In the genomic region with DNA sequence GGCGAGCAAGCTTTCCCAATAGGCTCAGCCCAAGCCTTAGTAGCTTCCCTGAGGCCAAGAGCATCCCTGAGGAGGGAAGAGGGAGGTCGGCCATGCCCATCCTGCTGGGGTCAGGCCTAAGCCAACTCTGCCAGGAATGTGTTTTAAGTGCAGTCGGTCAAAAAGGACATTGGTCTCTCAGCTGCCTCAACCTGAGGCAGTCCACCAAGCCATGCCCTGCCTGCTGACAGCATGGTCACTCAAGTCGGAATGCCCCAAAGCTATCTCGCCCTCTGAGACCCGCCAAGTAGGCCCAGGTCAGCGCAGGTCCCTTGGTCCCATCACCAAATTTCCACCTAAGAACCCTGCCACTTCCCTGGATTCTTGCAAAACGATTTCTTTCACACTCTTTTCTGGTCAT, we compare ENCODE assay signal across 22 mouse cellular contexts. TPM values are rescaled to one million over a fixed set of nuclear protein-coding genes. Genes with fewer than 3 reads are reported as not detected.
DNase-seq lines count a peak whose midpoint lies in the region; ATAC-seq and TF ChIP-seq lines count a peak whose summit lies in the region.
"Had no signal": no experiment of that assay in that cellular context is flagged by ENCODE, and none has a peak within 500 bp of the region (broad histone marks: within the 10 kb centered on the region; RNA-seq: fewer than 3 reads in every experiment).

No protein-coding gene starts in this region.

- no peaks in the 10 kb centered on the region for H3K4me1 ChIP-seq in intestine, embryonic 14.5 days (replicated peaks; ENCODE audit: control insufficient read depth, insufficient read depth, low read length)
- H3K4me1 ChIP-seq in intestine, postnatal 0 days (replicated peaks; ENCODE audit: control insufficient read depth, insufficient read depth, low read length), result no peaks in the 10 kb centered on the region
- no peaks in the 10 kb centered on the region for H3K4me1 ChIP-seq in limb, embryonic 10.5 days
- H3K4me1 ChIP-seq: embryonic facial prominence, embryonic 12.5 days; forebrain, embryonic 13.5 days; forebrain, embryonic 15.5 days had no signal

- no peak overlapping the region for H3K9ac ChIP-seq in intestine, embryonic 14.5 days (ENCODE audit: low read length)
- H3K9ac ChIP-seq in intestine, postnatal 0 days (ENCODE audit: low read depth, low read length), result no peak overlapping the region
- H3K9ac ChIP-seq: embryonic facial prominence, embryonic 12.5 days; forebrain, embryonic 13.5 days; forebrain, embryonic 15.5 days had no signal

- no peak for ATAC-seq in intestine, embryonic 14.5 days (replicated peaks; ENCODE audit: low FRiP score, low TSS enrichment, low read depth)
- no peak for ATAC-seq in intestine, postnatal 0 days
- ATAC-seq: forebrain, embryonic 13.5 days; forebrain, embryonic 15.5 days had no signal

- TF ChIP-seq CTCF in intestine, postnatal 0 days (IDR thresholded peaks at IDR 0.05; ENCODE audit: low read depth), result no peak

- H3K36me3 ChIP-seq in intestine, embryonic 14.5 days (ENCODE audit: control insufficient read depth, insufficient read depth, low read length), result no peaks in the 10 kb centered on the region
- no peaks in the 10 kb centered on the region for H3K36me3 ChIP-seq in intestine, postnatal 0 days (ENCODE audit: control insufficient read depth, insufficient read depth)
- no peaks in the 10 kb centered on the region for H3K36me3 ChIP-seq in limb, embryonic 10.5 days
- H3K36me3 ChIP-seq: embryonic facial prominence, embryonic 12.5 days; forebrain, embryonic 15.5 days had no signal

- no peak overlapping the region for H3K4me2 ChIP-seq in intestine, embryonic 14.5 days (ENCODE audit: low read length)
- H3K4me2 ChIP-seq in intestine, postnatal 0 days (replicated peaks; ENCODE audit: low read depth), result no peak overlapping the region
- H3K4me2 ChIP-seq: embryonic facial prominence, embryonic 12.5 days; forebrain, embryonic 13.5 days; forebrain, embryonic 15.5 days had no signal

- no peaks in the 10 kb centered on the region for H3K9me3 ChIP-seq in intestine, embryonic 14.5 days (ENCODE audit: control insufficient read depth, low read length)
- no peaks in the 10 kb centered on the region for H3K9me3 ChIP-seq in intestine, postnatal 0 days (ENCODE audit: control insufficient read depth)
- no peaks in the 10 kb centered on the region for H3K9me3 ChIP-seq in limb, embryonic 10.5 days (replicated peaks)
- H3K9me3 ChIP-seq: embryonic facial prominence, embryonic 12.5 days; forebrain, embryonic 13.5 days; forebrain, embryonic 15.5 days had no signal

- 89% methylated on average over 8 of the region's 8 CpGs for WGBS in intestine, embryonic 14.5 days
- WGBS in intestine, postnatal 0 days, result 85% methylated on average over 8 of the region's 8 CpGs
- WGBS in limb, embryonic 10.5 days, result 89% methylated on average over 8 of the region's 8 CpGs

- H3K27me3 ChIP-seq in intestine, embryonic 14.5 days (replicated peaks; ENCODE audit: control insufficient read depth, insufficient read depth, low read length), result no peaks in the 10 kb centered on the region
- H3K27me3 ChIP-seq in intestine, postnatal 0 days (replicated peaks; ENCODE audit: control insufficient read depth, insufficient read depth, low read length), result no peaks in the 10 kb centered on the region
- 0 out of 2 replicates have a peak, but pooled peaks cover 5% of the 10 kb centered on the region for H3K27me3 ChIP-seq in limb, embryonic 10.5 days (ENCODE audit: low read depth, poor library complexity, severe bottlenecking)
- H3K27me3 ChIP-seq: embryonic facial prominence, embryonic 12.5 days; forebrain, embryonic 13.5 days; forebrain, embryonic 15.5 days had no signal

- peak; percentile 15 for DNase-seq in intestine, embryonic 14.5 days (ENCODE audit: low spot score)
- peak; percentile 10 to 53 for DNase-seq in spleen, postnatal 4 days (ENCODE audit: low spot score in 2 of 2)
- no peak for DNase-seq in spleen, postnatal 14 days (ENCODE audit: low spot score in 2 of 2)
- peak; percentile 18 for DNase-seq in limb, embryonic 10.5 days (ENCODE audit: low spot score)
- no peak for DNase-seq in testis, postnatal 14 days (ENCODE audit: low spot score)
- DNase-seq in right cerebral cortex, postnatal 36 days (ENCODE audit: low spot score in 2 of 2), result no peak
- DNase-seq: adrenal gland, adult 2 months; adrenal gland, postnatal 10 days; adrenal gland, postnatal 25 days; cerebellum, adult 11 months; cerebellum, adult 18-20 months; cerebellum, adult 8-10 months; cerebellum, adult 9-11 months; cerebellum, postnatal 14 days; cerebellum, postnatal 36 days; embryo, embryonic 11 days had no signal

- H3K4me3 ChIP-seq in intestine, embryonic 14.5 days (ENCODE audit: low read depth, low read length), result no peak overlapping the region
- no peak overlapping the region for H3K4me3 ChIP-seq in intestine, postnatal 0 days (ENCODE audit: low read depth, low read length)
- H3K4me3 ChIP-seq in limb, embryonic 10.5 days, result no peak overlapping the region
- H3K4me3 ChIP-seq: embryonic facial prominence, embryonic 12.5 days; forebrain, embryonic 13.5 days; forebrain, embryonic 15.5 days had no signal

- no peak overlapping the region for H3K27ac ChIP-seq in intestine, embryonic 14.5 days (ENCODE audit: low read depth)
- H3K27ac ChIP-seq in intestine, postnatal 0 days (ENCODE audit: low read depth, low read length), result no peak overlapping the region
- no peak overlapping the region for H3K27ac ChIP-seq in limb, embryonic 10.5 days
- H3K27ac ChIP-seq: embryonic facial prominence, embryonic 12.5 days; forebrain, embryonic 13.5 days; forebrain, embryonic 15.5 days had no signal

RNA-seq across cellular contexts. Expression of a gene that starts 8.0 kb away (rescaled TPM):
- 0.18 TPM in 1 of 2 replicates, not detected in the other for polyA plus RNA-seq in intestine, embryonic 14.5 days (2014; fragmentation: Nextera tagmentation; extraction: Ambion mirVana)
- 0.44 and 0.48 TPM in 2 replicates for polyA plus RNA-seq in intestine, postnatal 0 days (2015; fragmentation: Nextera tagmentation; extraction: Ambion mirVana)
- 0.30 TPM in 1 of 2 replicates, not detected in the other for polyA plus RNA-seq in limb, embryonic 10.5 days (2016; fragmentation: Nextera tagmentation; extraction: Ambion mirVana)
- polyA plus RNA-seq: adrenal gland, adult 2 months; C2C12; embryonic facial prominence, embryonic 12.5 days; forebrain, embryonic 13.5 days had no signal

RNA-seq across cellular contexts. Expression of a gene that starts 8.1 kb away (rescaled TPM):
- polyA plus RNA-seq in intestine, embryonic 14.5 days (2014; fragmentation: Nextera tagmentation; extraction: Ambion mirVana), result 0.17 TPM in 1 of 2 replicates, not detected in the other
- polyA plus RNA-seq in intestine, postnatal 0 days (2015; fragmentation: Nextera tagmentation; extraction: Ambion mirVana), result 0.43 TPM in 2 replicates
- polyA plus RNA-seq in limb, embryonic 10.5 days (2016; fragmentation: Nextera tagmentation; extraction: Ambion mirVana), result 0.25 TPM in 1 of 2 replicates, not detected in the other
- polyA plus RNA-seq: C2C12; forebrain, embryonic 11.5 days had no signal

RNA-seq across cellular contexts. Expression of a gene that starts 53.7 kb away (rescaled TPM):
- 1.1 and 1.2 TPM in 2 replicates for polyA plus RNA-seq in intestine, embryonic 14.5 days (2014; fragmentation: Nextera tagmentation; extraction: Ambion mirVana)
- polyA plus RNA-seq in intestine, postnatal 0 days (2015; fragmentation: Nextera tagmentation; extraction: Ambion mirVana), result 0.89 and 1.7 TPM in 2 replicates
- 0.41 and 0.54 TPM in 2 replicates for polyA plus RNA-seq in limb, embryonic 10.5 days (2016; fragmentation: Nextera tagmentation; extraction: Ambion mirVana)

Comparison
In these comparisons a context has a peak if more than half of its experiments do, and no peak if none do; other contexts are left out.
1. DNase-seq: peak in intestine, embryonic 14.5 days (single experiment), spleen, postnatal 4 days (2 of 2) and limb, embryonic 10.5 days (single experiment); none in spleen, postnatal 14 days (0 of 2), testis, postnatal 14 days (single experiment) and right cerebral cortex, postnatal 36 days (0 of 2).